Mouse (Mus musculus) cerebellum, adult 11 months (tissue): ENCODE measurements at regions not wholly inside any gene's neighbourhood (a gene's known extent, or its start where the extent isn't known, plus 50 kb on each side); places are given as distances from the start of the nearest gene placed in this dataset.

ENCODE experiments used
- DNase-seq: peaks from one replicate; pipeline ENCODE4 v3.0.0; 2022

DNA sequence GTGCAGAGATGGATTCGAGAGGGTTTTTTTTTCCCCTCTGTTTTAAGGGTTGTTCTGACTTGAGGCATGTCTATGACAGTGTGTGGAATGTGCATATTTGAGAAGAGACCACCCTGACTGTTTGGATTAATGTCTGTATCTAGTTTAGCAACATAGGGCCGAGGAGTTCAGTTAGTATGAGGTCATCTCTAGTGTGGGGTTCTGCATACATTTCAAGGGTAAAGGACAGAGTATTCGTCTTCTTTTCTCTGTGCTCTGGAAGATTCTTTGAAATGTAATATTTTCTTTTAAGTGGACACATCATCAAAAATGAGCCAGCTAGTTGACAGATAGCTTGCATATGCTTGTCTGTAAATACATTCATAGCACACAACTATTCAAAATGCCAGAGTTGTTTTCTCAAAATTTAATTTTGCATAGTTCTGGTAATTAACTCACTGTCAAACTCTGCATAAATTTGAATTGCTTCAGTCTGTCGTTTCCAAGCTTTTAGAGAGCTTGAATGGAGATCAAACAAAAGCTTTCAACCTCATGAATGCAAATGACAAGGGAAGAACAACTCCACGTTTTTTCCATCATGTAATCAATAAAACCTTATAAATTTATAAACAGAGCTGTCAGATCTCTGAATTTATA is 415.5 kb downstream of the Adamts20 start:
- DNase-seq = no peak

- no peak for DNase-seq
These were observed 419.0 kb downstream of the Adamts20 start for GRCm38 (mm10) chr15:94046186-94046585.

- DNase-seq = no peak
These were observed 420.0 kb downstream of the Adamts20 start for GRCm38 (mm10) chr15:94045131-94045756.

DNA sequence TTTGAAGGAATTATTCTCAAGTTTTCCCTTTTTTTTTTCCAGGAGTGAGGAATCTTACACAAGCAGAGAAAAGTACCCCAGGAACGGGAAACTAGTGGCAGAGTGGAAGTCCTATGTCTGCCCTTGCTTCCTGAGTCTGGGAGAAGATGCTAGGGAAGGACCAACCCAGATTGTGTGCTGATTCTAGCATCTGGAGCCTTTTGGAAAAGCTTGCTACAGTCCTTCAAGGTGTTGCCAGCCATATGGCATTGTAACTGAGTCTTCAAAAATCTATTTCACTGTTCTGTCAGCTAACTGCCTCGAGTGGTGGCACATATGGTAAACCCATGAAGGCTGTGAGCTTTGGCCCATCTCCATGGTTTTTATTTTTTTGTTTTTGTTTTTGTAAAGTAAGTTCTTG is 432.3 kb downstream of the Adamts20 start:
- no peak for DNase-seq

DNA sequence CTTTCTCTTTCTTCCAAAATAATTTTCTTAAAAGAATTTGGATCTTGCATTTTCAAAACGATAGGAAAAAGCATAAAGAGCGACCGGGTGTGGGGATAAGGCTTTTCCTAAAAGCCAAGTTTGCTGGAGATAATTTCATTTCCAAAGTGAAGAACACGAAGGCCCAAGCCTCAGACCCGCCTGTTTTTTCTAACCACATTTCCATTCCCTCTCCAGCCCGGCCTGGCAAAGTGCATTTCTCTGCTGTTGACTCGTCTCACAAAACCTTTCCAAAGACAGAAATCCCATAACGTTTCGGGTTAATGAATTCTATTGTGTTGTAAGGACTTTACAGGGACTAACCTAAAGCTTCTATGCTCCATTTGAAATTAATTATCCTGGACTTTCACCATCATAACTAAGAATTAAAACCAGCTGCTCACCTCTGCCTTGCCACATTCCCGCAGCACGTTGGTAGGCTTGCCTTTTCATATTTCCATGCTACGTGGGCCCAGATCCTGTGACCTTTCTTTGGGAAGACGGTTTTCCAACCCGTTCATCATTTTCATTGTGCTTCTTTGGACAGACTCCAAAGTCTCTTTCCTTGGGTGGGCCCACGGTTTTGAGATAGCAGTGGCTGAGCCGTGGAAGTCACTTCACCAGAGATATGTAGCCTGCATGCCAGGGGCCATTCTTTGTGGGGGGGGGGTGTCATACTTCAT is 430.5 kb upstream of the Prickle1 start:
- no peak for DNase-seq

GRCm38 (mm10) chr15:94025239-94025971 is 429.7 kb upstream of the Prickle1 start:
- DNase-seq = no peak

- no peak for DNase-seq
These were observed 429.1 kb upstream of the Prickle1 start for GRCm38 (mm10) chr15:94024806-94025205.

- DNase-seq = no peak
These were observed 428.5 kb upstream of the Prickle1 start for GRCm38 (mm10) chr15:94024126-94024730.

GRCm38 (mm10) chr15:94023501-94023900 is 427.8 kb upstream of the Prickle1 start:
- DNase-seq = no peak

GRCm38 (mm10) chr15:94017814-94018213 is 422.1 kb upstream of the Prickle1 start:
- DNase-seq = no peak

- DNase-seq = no peak
These were observed 415.8 kb upstream of the Prickle1 start for GRCm38 (mm10) chr15:94011499-94011898.

DNA sequence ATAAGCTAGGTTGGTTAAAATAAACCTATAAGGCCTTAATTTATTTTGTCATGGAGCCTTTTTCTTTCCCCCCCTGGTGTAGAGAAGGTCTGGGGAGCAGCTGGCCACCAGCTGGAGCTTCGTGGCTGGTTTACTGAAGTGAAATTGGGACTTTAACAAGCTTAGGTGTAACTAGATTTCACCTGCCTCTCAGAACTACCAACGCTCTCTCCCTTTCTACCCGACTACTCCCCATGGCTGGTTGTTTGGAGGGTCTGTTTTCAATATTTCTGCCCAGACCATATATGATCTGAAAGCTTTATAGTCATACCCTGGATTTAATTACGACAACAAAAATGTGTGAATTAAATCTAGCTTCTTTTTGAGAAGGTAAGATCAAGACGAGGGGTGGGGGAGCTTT is 410.4 kb upstream of the Prickle1 start:
- no peak for DNase-seq

DNA sequence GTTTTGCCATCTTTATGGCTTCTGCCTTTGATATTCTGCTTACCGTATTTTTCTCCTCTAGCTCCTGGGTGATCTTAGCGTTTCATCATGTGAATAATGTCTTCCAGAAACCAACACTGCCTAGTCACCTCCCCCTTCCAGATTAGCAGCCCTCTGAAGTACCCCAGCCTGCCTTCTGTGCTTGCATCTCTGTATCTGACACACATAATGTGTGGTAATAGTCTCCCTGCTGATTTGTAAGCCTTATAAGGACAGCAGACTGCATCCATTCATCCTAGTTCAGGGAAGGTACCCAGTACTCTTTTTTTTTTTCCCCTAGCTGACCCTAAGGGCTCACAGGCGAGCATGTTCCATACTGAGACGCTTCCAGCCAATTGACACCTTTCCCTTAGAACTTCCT is 409.2 kb upstream of the Prickle1 start:
- no peak for DNase-seq

GRCm38 (mm10) chr15:94003145-94003544 is 407.5 kb upstream of the Prickle1 start:
- DNase-seq = no peak

GRCm38 (mm10) chr15:93994542-93994941 is 398.9 kb upstream of the Prickle1 start:
- DNase-seq = no peak

GRCm38 (mm10) chr15:93990139-93990538 is 394.4 kb upstream of the Prickle1 start:
- no peak for DNase-seq

DNA sequence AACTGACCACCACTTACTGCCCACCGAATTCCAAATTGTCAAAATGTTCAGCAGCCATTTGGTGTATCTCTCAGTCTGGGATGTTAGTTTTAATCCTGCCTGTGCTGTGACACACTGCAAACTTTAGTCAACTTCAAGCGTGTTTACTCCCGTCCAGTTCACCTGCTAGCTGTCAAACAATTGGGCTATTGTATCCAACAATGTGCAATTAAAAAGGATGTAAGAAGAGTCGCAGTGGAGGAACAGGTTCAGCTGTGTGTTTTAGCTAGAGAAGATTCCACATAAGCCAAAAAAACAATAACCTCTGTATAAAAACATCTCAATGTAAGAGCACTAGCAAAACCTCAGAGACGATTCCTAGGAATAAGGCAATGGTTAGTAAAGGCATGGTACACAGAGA is 392.7 kb upstream of the Prickle1 start:
- no peak for DNase-seq

DNA sequence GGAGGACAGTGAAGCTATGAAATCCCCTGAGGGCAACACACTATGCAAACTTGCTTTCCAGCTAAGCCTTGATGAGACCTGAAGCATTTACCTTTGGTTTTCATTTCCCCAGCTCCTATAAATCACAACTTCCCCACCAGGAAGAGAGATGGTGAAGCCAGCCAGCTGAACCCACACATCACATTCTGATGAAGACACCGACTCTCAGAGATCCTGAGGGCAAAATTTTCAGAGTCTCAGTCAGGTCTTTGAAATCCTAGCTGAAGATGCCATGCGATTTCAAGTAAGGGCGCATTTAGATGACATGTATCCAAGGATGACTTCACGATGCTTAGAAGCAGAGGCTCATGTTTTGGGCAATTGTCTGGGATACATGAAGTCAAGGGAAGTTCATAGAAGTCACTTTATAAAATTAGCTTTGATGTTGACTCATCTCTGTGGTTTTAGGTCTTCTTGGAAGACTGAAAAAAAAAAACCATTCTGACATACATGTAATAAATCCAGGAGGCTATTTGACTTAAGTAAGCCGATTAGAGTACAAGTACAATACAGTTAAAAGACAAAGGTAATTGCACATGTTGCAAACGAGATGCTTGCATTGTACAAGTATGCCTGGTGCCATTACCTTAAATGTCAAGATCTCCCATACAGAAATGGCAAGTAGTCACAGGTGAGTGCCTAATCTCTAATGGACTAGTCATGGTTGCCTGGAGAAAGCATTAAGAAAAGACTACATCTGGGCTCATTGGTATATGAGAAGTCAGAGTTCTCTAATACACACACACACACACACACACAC is 391.1 kb upstream of the Prickle1 start:
- no peak for DNase-seq

- no peak for DNase-seq
These were observed 386.4 kb upstream of the Prickle1 start for GRCm38 (mm10) chr15:93982091-93982490.

DNA sequence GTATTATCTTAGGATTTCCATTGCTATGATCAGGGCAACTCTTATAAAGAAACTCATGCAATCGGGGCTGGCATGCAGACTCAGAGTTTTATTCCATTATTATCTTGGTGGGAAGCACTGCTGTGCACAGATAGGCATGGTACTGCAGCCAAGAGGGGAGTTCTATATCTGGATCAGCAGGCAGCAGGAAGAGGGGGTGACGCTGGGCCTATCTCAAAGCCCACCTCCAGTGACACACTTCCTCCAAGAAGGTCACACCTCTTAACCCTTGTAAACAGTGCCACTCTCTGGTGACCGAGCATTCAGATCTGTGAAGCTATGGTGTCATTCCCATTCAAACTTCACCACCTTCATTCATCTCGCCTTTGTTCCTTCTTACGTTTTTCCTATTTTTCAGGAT is 381.8 kb upstream of the Prickle1 start:
- DNase-seq = no peak

DNA sequence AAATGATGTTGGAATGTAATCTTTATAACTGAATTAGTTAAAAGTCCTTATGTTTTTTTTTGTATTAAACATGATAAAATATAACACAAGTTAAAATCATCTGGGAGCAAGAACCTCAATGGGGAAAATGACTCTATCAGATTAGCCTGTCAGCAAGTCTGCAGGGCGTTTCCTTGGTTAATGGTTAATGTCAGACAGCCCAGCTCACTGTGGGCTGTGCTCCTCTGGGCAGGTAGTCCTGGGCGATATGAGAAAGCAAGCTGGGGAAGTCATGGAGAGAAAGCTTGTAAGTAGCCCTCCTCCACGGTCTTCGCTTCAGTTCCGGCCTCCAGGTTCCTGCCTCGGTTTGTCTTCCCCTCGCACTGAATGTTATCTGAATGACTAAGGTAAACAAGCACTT is 379.0 kb upstream of the Prickle1 start:
- no peak for DNase-seq

DNA sequence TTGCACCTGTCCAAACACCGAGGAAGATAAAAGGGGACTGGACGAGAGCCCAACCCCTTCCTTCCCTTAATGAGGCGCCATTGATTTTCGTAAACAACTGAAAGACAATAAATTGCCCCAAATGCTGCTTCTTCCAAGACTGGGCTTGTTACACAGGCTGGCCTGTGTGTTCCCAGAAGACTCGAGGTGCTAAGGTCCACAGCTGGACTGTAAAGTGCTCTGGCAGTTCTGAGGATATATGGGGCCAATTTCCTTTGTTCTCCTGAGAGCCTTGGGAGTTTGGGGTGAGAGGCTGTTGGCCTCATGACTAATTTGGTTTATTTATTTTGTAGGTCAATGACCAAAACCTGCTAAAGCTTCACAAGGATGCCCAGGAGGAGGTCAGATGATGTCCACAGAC is 377.3 kb upstream of the Prickle1 start:
- no peak for DNase-seq
